Mouse (Mus musculus) lung, postnatal 4 days (tissue): Measurements from ENCODE around the gene Itprid2.

ENCODE experiments used
- DNase-seq, 2 experiments: peaks; one replicate each; pipeline ENCODE4 v3.0.0; 2021

Itprid2 gene

GRCm38 (mm10) chr2:79651701-79652100 lies 16.5 kb downstream of the Itprid2 start:
- no peak for DNase-seq

- DNase-seq: no peak
These were observed 17.4 kb downstream of the Itprid2 start for GRCm38 (mm10) chr2:79652502-79652901.

- no peak for DNase-seq
These were observed 18.1 kb downstream of the Itprid2 start for GRCm38 (mm10) chr2:79653093-79653808.

GRCm38 (mm10) chr2:79653809-79654164 lies 18.6 kb downstream of the Itprid2 start:
- DNase-seq: no peak

- DNase-seq: no peak
These were observed 21.9 kb downstream of the Itprid2 start for GRCm38 (mm10) chr2:79657062-79657461.

GRCm38 (mm10) chr2:79660417-79661185 lies 25.4 kb downstream of the Itprid2 start:
- no peak for DNase-seq

GRCm38 (mm10) chr2:79661486-79662104 lies 26.4 kb downstream of the Itprid2 start:
- DNase-seq: no peak

- no peak for DNase-seq
These were observed 29.6 kb downstream of the Itprid2 start for GRCm38 (mm10) chr2:79664532-79665286.

GRCm38 (mm10) chr2:79665492-79665891 lies 30.3 kb downstream of the Itprid2 start:
- DNase-seq: no peak

- no peak for DNase-seq
These were observed 40.1 kb downstream of the Itprid2 start for GRCm38 (mm10) chr2:79675266-79675665.

GRCm38 (mm10) chr2:79677663-79678257 lies 42.6 kb downstream of the Itprid2 start:
- no peak for DNase-seq

GRCm38 (mm10) chr2:79681672-79682071 lies 46.5 kb downstream of the Itprid2 start:
- DNase-seq: no peak

- no peak for DNase-seq
These were observed 48.1 kb downstream of the Itprid2 start for GRCm38 (mm10) chr2:79683258-79683657.

GRCm38 (mm10) chr2:79690838-79691237 lies 55.7 kb downstream of the Itprid2 start:
- DNase-seq: no peak

- no peak for DNase-seq
These were observed 60.0 kb downstream of the Itprid2 start for GRCm38 (mm10) chr2:79695190-79695589.

- peak; percentile 8 to 22 for DNase-seq
These were observed 60.8 kb downstream of the Itprid2 start for GRCm38 (mm10) chr2:79695939-79696338.

GRCm38 (mm10) chr2:79696478-79697230 lies 61.5 kb downstream of the Itprid2 start:
- DNase-seq: peak in 1 of 2 experiments; percentile 9

- no peak for DNase-seq
These were observed 63.0 kb downstream of the Itprid2 start for GRCm38 (mm10) chr2:79698166-79698565.

- no peak for DNase-seq
These were observed 69.6 kb downstream of the Itprid2 start for GRCm38 (mm10) chr2:79704773-79705172.

- no peak for DNase-seq
These were observed 72.4 kb downstream of the Itprid2 start, which contains the start of gene Ppp1r1c for GRCm38 (mm10) chr2:79707575-79707974. Ppp1r1c (plus strand) TSS chr2:79707780.

- DNase-seq: no peak
These were observed 78.5 kb downstream of the Itprid2 start for GRCm38 (mm10) chr2:79713662-79714091.

- DNase-seq: no peak
These were observed 79.6 kb downstream of the Itprid2 start for GRCm38 (mm10) chr2:79714745-79715144.
